Mouse (Mus musculus) liver, postnatal 0 days (tissue): ENCODE data around the gene Tnfsf12. TPM values are rescaled to one million over a fixed set of nuclear protein-coding genes. Genes with fewer than 3 reads are reported as not detected.

Experiments
- ATAC-seq: fragments of 200-750 bp; cut with Nextera tagmentation; 2 replicates; pipeline ENCODE4 v1.8.0; 2017; ENCODE audit warnings: mild to moderate bottlenecking, moderate library complexity
- DNase-seq: peaks from one replicate; pipeline ENCODE4 v3.0.0-alpha.2; 2016
- H3K27ac ChIP-seq: fragments of 300-500 bp; sonication (generic); 2 replicates; pipeline ENCODE4 v1.5.1; 2014; ENCODE audit warnings: antibody characterized with exemption, moderate library complexity, mild to moderate bottlenecking, low read depth
- H3K27me3 ChIP-seq: fragments of 300-500 bp; sonication (generic); 2 replicates; pipeline ENCODE4 v1.6.1; 2014; ENCODE audit warnings: low read length, control low read depth, mixed read lengths; ENCODE audit not compliant: insufficient read depth
- H3K36me3 ChIP-seq: fragments of 300-500 bp; sonication (generic); replicated peaks from 2 replicates; pipeline ENCODE4 v1.6.1; 2014; ENCODE audit warnings: mild to moderate bottlenecking, control low read depth, low read length, moderate library complexity, mixed read lengths; ENCODE audit not compliant: insufficient read depth
- H3K4me1 ChIP-seq: fragments of 300-500 bp; sonication (generic); 2 replicates; pipeline ENCODE4 v1.6.1; 2014; ENCODE audit warnings: antibody characterized with exemption, mild to moderate bottlenecking, control low read depth; ENCODE audit not compliant: insufficient read depth
- H3K4me2 ChIP-seq: fragments of 300-500 bp; sonication (generic); 2 replicates; pipeline ENCODE4 v1.6.1; 2014; ENCODE audit warnings: low read depth, mild to moderate bottlenecking, low read length, moderate library complexity, mixed read lengths
- H3K4me3 ChIP-seq: fragments of 300-500 bp; sonication (generic); 2 replicates; pipeline ENCODE4 v1.5.1; 2014; ENCODE audit warnings: low read depth, low read length
- H3K9ac ChIP-seq: fragments of 300-500 bp; sonication (generic); replicated peaks from 2 replicates; pipeline ENCODE4 v1.6.1; 2014; ENCODE audit warnings: mild to moderate bottlenecking, moderate library complexity
- H3K9me3 ChIP-seq: fragments of 300-500 bp; sonication (generic); 2 replicates; pipeline ENCODE4 v1.6.1; 2016; ENCODE audit warnings: mild to moderate bottlenecking, control low read depth, low read length, mixed read lengths
- CTCF ChIP-seq: sonication (generic); IDR thresholded peaks from 2 replicates; pipeline ENCODE4 v1.5.1; 2016; ENCODE audit warnings: antibody characterized with exemption, low read depth
- EP300 ChIP-seq: IDR thresholded peaks from 2 replicates; pipeline ENCODE4 v1.6.1; 2016; ENCODE audit warnings: antibody characterized with exemption, low read depth, mild to moderate bottlenecking
- WGBS: fragments of 180-500 bp; shearing (Covaris S2); extraction: QIAGEN DNeasy Blood & Tissue Kit; methylation state at CpG from one replicate; pipeline ENCODE4 v1.1.7; 2014; ENCODE audit not compliant: insufficient replicate concordance; 5-methylcytosine and 5-hydroxymethylcytosine counted together
- polyA plus RNA-seq: library from polyadenylated mRNA; unstranded; fragments of >200 nt; fragmentation: Nextera tagmentation; extraction: Ambion mirVana; gene quantifications from 2 replicates; pipeline ENCODE4 v1.2.1, GENCODE M21; 2015

Tnfsf12 gene
- polyA plus RNA-seq, 1 experiment from 2014 or later = 2.8 TPM

DNA sequence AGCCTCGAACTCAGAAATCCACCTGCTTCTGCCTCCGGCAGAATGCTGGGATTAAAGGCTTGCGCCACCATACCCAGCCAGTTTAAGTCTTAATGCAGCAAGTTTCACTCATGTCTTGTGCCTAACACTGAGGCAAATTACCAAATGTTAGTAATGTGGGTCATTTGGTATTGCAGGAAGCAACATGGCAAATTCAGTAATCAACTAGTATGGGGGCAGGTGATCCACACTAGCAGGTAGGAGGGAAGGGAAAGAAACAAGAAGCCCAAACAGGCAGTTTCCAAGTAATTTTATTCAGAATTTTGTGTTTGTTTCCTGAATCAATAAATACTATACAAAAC lies 29.0 kb downstream of the Tnfsf12 start:
- 87% methylated on average over 3 of the region's 3 CpGs for WGBS
- H3K4me3 ChIP-seq = no peak overlapping the region
- DNase-seq = no peak
- H3K27ac ChIP-seq = peak overlapping the region; percentile 56; the same call in 1 of the 2 replicates
- H3K27me3 ChIP-seq = no peaks in the 10 kb centered on the region
- peaks cover 29% of the 10 kb centered on the region for H3K4me1 ChIP-seq
- H3K36me3 ChIP-seq = peaks cover 55% of the 10 kb centered on the region
- no peaks in the 10 kb centered on the region for H3K9me3 ChIP-seq
- no peak overlapping the region for H3K4me2 ChIP-seq
- TF ChIP-seq EP300 (no peak), CTCF (no peak)
- ATAC-seq = no peak
- no peak overlapping the region for H3K9ac ChIP-seq

DNA sequence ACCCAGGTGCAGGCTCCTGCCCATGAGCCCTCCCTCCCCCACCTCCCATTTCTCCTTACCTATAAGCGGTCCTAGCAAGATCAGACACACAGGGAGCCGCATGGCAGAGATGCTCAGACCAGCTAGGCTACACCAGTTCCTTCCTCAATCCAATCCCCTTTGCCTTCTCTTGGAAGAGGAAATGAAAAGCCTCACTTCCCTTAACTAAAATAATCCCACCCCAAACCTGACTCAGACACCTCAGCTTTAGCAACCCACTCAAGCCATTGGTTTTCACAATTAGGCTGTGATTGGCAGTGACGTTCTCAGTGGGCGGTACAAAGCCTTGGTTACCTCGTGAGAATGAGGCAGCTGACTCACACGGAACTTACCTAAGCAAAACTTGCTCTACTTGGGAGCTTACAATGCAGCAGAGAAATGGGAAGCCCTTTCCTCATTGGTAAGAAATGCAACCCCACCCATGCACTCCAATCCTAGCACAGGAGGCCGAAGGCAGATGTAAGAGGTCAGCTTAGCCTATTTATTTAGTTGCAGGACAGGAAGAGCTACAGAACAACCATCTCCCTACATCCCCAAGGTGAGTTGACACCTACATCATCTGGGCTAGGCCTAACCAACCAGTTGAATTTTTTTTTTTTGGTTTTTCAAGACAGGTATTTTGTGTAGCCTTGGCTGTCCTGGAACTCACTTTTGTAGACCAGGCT lies 29.5 kb downstream of the Tnfsf12 start, which contains the start of gene Cd68:
TSS of gene Cd68 (minus strand) at position 193 of the 704 bp plus-strand sequence.
- 32% methylated on average over 7 of the region's 7 CpGs for WGBS
- ATAC-seq = peak; percentile 11
- Histone ChIP-seq H3K9ac (no peak within 1 kb of the TSS; the same call in 1 of the 2 replicates), H3K27me3 (no peaks in the 10 kb centered on the region), H3K9me3 (no peaks in the 10 kb centered on the region), H3K36me3 (peaks cover 55% of the 10 kb centered on the region), H3K4me1 (peaks cover 34% of the 10 kb centered on the region), H3K4me3 (no peak within 1 kb of the TSS), H3K27ac (peak within 1 kb of the TSS; percentile 97), H3K4me2 (peak within 1 kb of the TSS; percentile 14)
- peak; percentile 73 for DNase-seq
- TF ChIP-seq EP300 (peak; percentile 55), CTCF (no peak)

DNA sequence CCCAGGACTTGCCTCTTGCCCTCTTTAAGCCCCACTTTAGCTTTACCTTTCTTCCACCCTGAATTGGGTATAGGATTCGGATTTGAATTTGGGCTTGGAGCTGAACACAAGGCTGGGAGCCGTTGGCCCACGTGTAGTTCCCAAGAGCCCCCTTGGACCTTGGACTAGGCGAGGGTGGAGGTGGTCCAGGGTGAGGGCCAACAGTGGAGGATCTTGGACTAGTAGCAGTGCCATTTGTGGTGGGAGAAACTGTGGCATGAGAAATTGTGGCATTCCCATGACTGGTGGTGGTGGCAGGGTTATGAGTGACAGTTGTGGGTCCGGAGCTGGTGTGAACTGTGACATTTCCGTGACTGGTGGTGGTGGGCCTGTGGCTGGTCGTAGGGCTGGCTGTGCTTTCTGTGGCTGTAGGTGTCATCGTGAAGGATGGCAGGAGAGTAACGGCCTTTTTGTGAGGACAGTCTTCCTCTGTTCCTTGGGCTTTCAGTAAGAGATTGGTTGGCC lies 30.1 kb downstream of the Tnfsf12 start:
- 68% methylated on average over 9 of the region's 9 CpGs for WGBS
- no peak for DNase-seq
- Histone ChIP-seq H3K9me3 (no peaks in the 10 kb centered on the region), H3K27ac (peak overlapping the region; percentile 97), H3K4me2 (peak overlapping the region; percentile 14), H3K9ac (no peak overlapping the region), H3K4me3 (no peak overlapping the region), H3K4me1 (peaks cover 37% of the 10 kb centered on the region), H3K36me3 (peaks cover 50% of the 10 kb centered on the region), H3K27me3 (no peaks in the 10 kb centered on the region)
- no peak for ATAC-seq
- TF ChIP-seq CTCF (no peak), EP300 (no peak)

DNA sequence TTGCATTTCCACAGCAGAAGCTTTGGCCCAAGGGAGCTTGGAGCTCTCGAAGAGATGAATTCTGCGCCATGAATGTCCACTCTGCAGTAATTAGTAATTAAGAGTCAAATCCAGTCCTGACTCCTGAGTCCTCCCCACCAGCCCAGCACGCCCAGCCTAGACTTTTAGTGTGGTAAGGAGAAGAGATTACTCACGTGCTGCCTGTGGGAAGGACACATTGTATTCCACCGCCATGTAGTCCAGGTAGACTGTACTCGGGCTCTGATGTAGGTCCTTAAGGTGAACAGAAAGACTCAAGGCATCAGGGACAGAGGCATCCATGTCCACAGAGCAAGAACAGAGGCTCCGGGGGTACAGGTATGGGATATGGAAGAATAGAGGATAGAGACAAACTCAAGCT lies 30.8 kb downstream of the Tnfsf12 start:
- peaks cover 33% of the 10 kb centered on the region for H3K4me1 ChIP-seq
- H3K27me3 ChIP-seq = no peaks in the 10 kb centered on the region
- no peak overlapping the region for H3K4me3 ChIP-seq
- TF ChIP-seq EP300 (no peak), CTCF (no peak)
- WGBS = 88% methylated on average over 7 of the region's 7 CpGs
- no peaks in the 10 kb centered on the region for H3K9me3 ChIP-seq
- DNase-seq (no peak), ATAC-seq (no peak)
- H3K9ac ChIP-seq = no peak overlapping the region; the same call in 1 of the 2 replicates
- H3K4me2 ChIP-seq = peak overlapping the region; percentile 14
- H3K27ac ChIP-seq = peak overlapping the region; percentile 97
- H3K36me3 ChIP-seq = peaks cover 43% of the 10 kb centered on the region

DNA sequence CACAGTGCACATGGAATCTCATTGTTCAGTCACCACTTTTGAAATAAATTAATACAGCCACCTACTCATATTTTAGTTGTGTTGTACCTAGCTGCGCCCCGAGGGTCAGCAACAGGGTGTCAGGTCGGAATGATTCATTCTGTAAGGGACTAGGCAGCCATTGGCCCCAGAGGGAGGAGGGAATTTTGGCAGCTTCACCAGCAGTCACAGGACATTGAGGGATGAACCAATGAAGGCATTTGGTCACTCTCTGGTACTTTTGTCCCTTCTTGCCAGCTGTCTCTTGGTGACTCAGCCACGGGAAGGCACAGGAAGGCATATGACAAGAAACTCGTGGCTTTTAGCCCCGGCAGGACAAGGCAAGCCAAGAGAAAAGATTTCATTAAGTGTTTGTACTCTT lies 31.9 kb downstream of the Tnfsf12 start:
- H3K36me3 ChIP-seq = peaks cover 36% of the 10 kb centered on the region
- 66% methylated on average over 6 of the region's 6 CpGs for WGBS
- no peak overlapping the region for H3K9ac ChIP-seq
- TF ChIP-seq EP300 = no peak
- TF ChIP-seq CTCF = no peak
- H3K4me3 ChIP-seq = no peak overlapping the region
- DNase-seq (no peak), ATAC-seq (no peak)
- H3K27ac ChIP-seq = peak overlapping the region; percentile 97
- H3K9me3 ChIP-seq = no peaks in the 10 kb centered on the region
- no peak overlapping the region for H3K4me2 ChIP-seq
- H3K4me1 ChIP-seq = peaks cover 25% of the 10 kb centered on the region
- no peaks in the 10 kb centered on the region for H3K27me3 ChIP-seq

DNA sequence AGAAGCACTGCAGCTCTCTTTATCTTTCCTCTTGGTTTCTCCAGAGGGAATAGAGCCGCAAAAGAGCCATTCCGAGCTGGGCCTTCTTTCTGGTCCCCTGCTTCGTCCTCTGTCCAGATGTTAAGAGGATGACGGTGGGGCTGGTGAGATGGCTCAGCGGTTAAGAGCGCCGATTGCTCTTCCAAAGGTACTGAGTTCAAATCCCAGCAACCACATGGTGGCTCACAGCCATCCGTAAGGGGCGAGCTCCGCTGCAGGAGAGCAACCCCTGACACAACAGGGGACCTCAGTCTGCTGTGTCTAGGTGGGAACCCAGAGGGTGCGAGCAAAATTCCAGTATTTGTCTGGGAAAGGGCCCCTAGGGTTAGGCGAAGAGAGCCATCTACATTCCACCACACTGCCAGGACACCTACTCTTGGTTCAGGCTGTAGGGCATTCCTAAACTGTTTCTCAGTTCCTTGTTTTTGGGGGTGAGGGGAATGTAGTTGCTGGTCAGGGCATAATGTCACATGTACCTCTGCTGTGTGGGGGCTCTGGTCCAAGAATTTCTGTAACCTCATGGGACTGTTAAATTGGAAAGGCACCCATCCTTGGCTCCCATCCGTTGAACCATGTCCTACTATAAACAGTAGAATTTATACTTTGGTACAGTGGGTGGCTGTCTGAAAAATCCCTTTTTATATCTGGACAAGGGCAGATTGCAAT lies 32.5 kb downstream of the Tnfsf12 start:
- no peak for TF ChIP-seq EP300
- no peak for TF ChIP-seq CTCF
- ATAC-seq (no peak), DNase-seq (no peak)
- H3K4me2 ChIP-seq = peak overlapping the region; percentile 66
- H3K4me1 ChIP-seq = peaks cover 25% of the 10 kb centered on the region
- peaks cover 35% of the 10 kb centered on the region for H3K36me3 ChIP-seq
- no peaks in the 10 kb centered on the region for H3K27me3 ChIP-seq
- peak overlapping the region; percentile 53 for H3K4me3 ChIP-seq
- H3K27ac ChIP-seq = peak overlapping the region; percentile 97
- WGBS = 64% methylated on average over 13 of the region's 13 CpGs
- no peaks in the 10 kb centered on the region for H3K9me3 ChIP-seq
- H3K9ac ChIP-seq = peak overlapping the region; percentile 57
